Comparison of ENCODE assay signal across 10 mouse cellular contexts in genomic region chr7:134272956-134273355, GRCm38 (mm10).
"Had no signal": no experiment of that assay in that cellular context is flagged by ENCODE, and none has a peak within 500 bp of the region (broad histone marks: within the 10 kb centered on the region; RNA-seq: fewer than 3 reads in every experiment).

No protein-coding gene starts in this region.

- DNase-seq: kidney, postnatal 10 days; left cerebral cortex, postnatal 4 days; lung, adult 18-20 months; right cerebral cortex, postnatal 14 days; thymus, adult 2 months; thymus, postnatal 25 days had no signal

- H3K4me2 ChIP-seq: limb, embryonic 13.5 days; midbrain, embryonic 13.5 days; stomach, embryonic 15.5 days had no signal

- H3K27ac ChIP-seq: limb, embryonic 13.5 days; liver, embryonic 14.5 days; midbrain, embryonic 13.5 days; stomach, embryonic 15.5 days had no signal

- H3K4me1 ChIP-seq: midbrain, embryonic 13.5 days; stomach, embryonic 15.5 days had no signal

- H3K9me3 ChIP-seq: limb, embryonic 13.5 days; midbrain, embryonic 13.5 days; stomach, embryonic 15.5 days had no signal

- ATAC-seq: midbrain, embryonic 13.5 days had no signal

- H3K27me3 ChIP-seq: midbrain, embryonic 13.5 days; stomach, embryonic 15.5 days had no signal

- H3K4me3 ChIP-seq: limb, embryonic 13.5 days; midbrain, embryonic 13.5 days; stomach, embryonic 15.5 days had no signal

- H3K9ac ChIP-seq: limb, embryonic 13.5 days; liver, embryonic 14.5 days; midbrain, embryonic 13.5 days; stomach, embryonic 15.5 days had no signal

- H3K36me3 ChIP-seq: limb, embryonic 13.5 days; midbrain, embryonic 13.5 days; stomach, embryonic 15.5 days had no signal
